Mouse (Mus musculus) hindbrain, postnatal 0 days (tissue): ENCODE measurements around the gene Selp. TPM values are rescaled to one million over a fixed set of nuclear protein-coding genes. Genes with fewer than 3 reads are reported as not detected.

Experiments used
- ATAC-seq: fragments of 200-750 bp; cut with Nextera tagmentation; 2 replicates; pipeline ENCODE4 v1.8.0; 2017; ENCODE audit warnings: mild to moderate bottlenecking, moderate TSS enrichment, moderate library complexity
- DNase-seq: peaks from one replicate; pipeline ENCODE4 v3.0.0-alpha.2; 2015; ENCODE audit warnings: low spot score
- H3K27ac ChIP-seq: fragments of 300-500 bp; sonication (generic); 2 replicates; pipeline ENCODE4 v1.5.1; 2014; ENCODE audit warnings: mild to moderate bottlenecking
- H3K27me3 ChIP-seq: fragments of 300-500 bp; sonication (generic); 2 replicates; pipeline ENCODE4 v1.6.1; 2014; ENCODE audit warnings: low read length, mixed read lengths; ENCODE audit not compliant: insufficient read depth
- H3K36me3 ChIP-seq: fragments of 300-500 bp; sonication (generic); 2 replicates; pipeline ENCODE4 v1.6.1; 2014; ENCODE audit warnings: low read length, mixed read lengths; ENCODE audit not compliant: insufficient read depth
- H3K4me1 ChIP-seq: fragments of 300-500 bp; sonication (generic); 2 replicates; pipeline ENCODE4 v1.6.1; 2014; ENCODE audit warnings: antibody characterized with exemption, low read length, mixed read lengths; ENCODE audit not compliant: insufficient read depth
- H3K4me2 ChIP-seq: fragments of 300-500 bp; sonication (generic); 2 replicates; pipeline ENCODE4 v1.6.1; 2014; ENCODE audit warnings: low read depth, mild to moderate bottlenecking, low read length, moderate library complexity, mixed read lengths
- H3K4me3 ChIP-seq: fragments of 300-500 bp; sonication (generic); 2 replicates; pipeline ENCODE4 v1.5.1; 2014; ENCODE audit warnings: low read length
- H3K9ac ChIP-seq: fragments of 300-500 bp; sonication (generic); replicated peaks from 2 replicates; pipeline ENCODE4 v1.6.1; 2014; ENCODE audit warnings: mild to moderate bottlenecking, low read length, moderate library complexity, mixed read lengths
- H3K9me3 ChIP-seq: fragments of 300-500 bp; sonication (generic); 2 replicates; pipeline ENCODE4 v1.6.1; 2016; ENCODE audit warnings: low read length, mixed read lengths
- CTCF ChIP-seq: IDR thresholded peaks from 2 replicates; pipeline ENCODE4 v1.5.1; 2016; ENCODE audit warnings: antibody characterized with exemption, control low read depth, low read depth
- WGBS: fragments of 180-500 bp; shearing (Covaris S2); extraction: QIAGEN DNeasy Blood & Tissue Kit; methylation state at CpG from one replicate; pipeline ENCODE4 v1.1.7; 2014; 5-methylcytosine and 5-hydroxymethylcytosine counted together
- polyA plus RNA-seq: library from polyadenylated mRNA; unstranded; fragments of >200 nt; fragmentation: Nextera tagmentation; extraction: Ambion mirVana; gene quantifications from 2 replicates; pipeline ENCODE4 v1.2.1, GENCODE M21; 2015
- total RNA-seq: library from RNA; depleted of rRNA; stranded (reverse); fragments of >200 nt; gene quantifications from 2 replicates; pipeline ENCODE4 v1.2.3, GENCODE M21; 2014

Selp gene
- total and polyA plus RNA-seq, 2 experiments from 2014 or later, result 0.18 TPM; not detected in 1

DNA sequence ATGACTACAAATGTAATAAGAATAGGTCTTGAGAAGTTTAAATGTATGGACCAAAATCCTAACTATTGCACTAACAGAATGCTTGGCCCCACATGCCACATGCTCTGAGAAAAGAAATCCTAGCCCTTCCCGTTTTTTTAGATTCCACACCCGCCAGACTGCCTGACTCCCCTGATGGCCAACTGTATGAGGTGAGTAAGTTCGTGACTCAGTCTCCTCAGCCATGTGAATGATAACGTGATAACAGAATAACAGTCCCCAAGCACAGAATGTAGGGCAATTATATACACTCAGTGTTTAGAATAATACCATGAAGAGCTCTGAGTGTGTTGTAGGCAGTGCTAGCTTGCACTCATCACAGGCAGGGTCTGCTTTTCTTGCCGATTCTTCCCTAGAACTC lies 784 bp upstream of the Selp start:
- no peak for ATAC-seq
- Histone ChIP-seq H3K27me3 (no peaks in the 10 kb centered on the region), H3K36me3 (no peaks in the 10 kb centered on the region), H3K4me3 (no peak overlapping the region), H3K9ac (no peak overlapping the region), H3K9me3 (no peaks in the 10 kb centered on the region), H3K27ac (no peak overlapping the region), H3K4me2 (no peak overlapping the region), H3K4me1 (no peaks in the 10 kb centered on the region)
- no peak for TF ChIP-seq CTCF
- 85% methylated on average over 5 of the region's 5 CpGs for WGBS
- DNase-seq, result no peak

DNA sequence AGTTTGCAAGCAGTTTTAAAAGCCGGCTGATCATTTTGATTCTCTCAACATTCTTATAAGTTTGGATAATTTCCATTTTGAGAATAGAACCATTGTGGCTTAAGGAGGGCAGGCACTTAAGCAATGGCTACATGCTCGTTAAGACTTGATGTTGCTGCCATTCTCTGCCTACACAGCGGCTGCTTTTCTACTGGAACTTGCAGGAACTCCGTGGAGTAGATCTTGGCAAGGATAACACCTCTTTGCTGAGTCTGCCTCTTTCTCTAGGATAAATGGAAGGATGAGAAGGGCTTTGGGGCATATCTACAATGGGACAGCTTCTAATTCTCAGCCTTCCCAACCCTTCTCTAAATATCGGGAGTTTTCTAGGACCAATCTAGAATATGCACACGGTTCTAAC lies 583 bp downstream of the Selp start:
- Histone ChIP-seq H3K36me3 (no peaks in the 10 kb centered on the region), H3K4me3 (no peak overlapping the region), H3K9ac (no peak overlapping the region), H3K4me1 (no peaks in the 10 kb centered on the region), H3K27me3 (no peaks in the 10 kb centered on the region), H3K4me2 (no peak overlapping the region), H3K9me3 (no peaks in the 10 kb centered on the region), H3K27ac (no peak overlapping the region)
- no peak for DNase-seq
- 76% methylated on average over 6 of the region's 6 CpGs for WGBS
- TF ChIP-seq CTCF, result no peak
- no peak for ATAC-seq

DNA sequence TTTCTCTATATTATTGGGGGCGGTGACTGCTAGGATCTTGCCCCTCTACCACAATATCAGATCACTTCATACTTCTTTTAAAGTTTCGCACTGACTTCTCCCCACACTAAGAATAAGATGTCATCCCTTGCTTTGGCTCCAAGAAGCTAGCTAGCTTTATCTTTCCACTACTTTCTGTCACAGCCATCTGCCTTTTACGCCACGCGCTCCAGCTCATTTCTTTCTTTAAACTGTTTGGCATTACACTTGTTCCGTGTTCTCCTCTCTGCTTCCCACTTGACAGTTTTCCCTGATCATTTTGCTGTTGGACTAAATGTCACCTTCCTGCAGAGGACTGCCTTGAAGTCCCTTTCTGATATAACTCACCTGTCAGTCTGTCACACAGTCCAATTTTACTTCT lies 2.8 kb downstream of the Selp start:
- Histone ChIP-seq H3K36me3 (no peaks in the 10 kb centered on the region), H3K4me3 (no peak overlapping the region), H3K27ac (no peak overlapping the region), H3K27me3 (no peaks in the 10 kb centered on the region), H3K4me1 (no peaks in the 10 kb centered on the region), H3K9me3 (no peaks in the 10 kb centered on the region), H3K9ac (no peak overlapping the region), H3K4me2 (no peak overlapping the region)
- ATAC-seq, result no peak
- DNase-seq, result no peak
- TF ChIP-seq CTCF, result no peak
- 86% methylated on average over 6 of the region's 6 CpGs for WGBS

DNA sequence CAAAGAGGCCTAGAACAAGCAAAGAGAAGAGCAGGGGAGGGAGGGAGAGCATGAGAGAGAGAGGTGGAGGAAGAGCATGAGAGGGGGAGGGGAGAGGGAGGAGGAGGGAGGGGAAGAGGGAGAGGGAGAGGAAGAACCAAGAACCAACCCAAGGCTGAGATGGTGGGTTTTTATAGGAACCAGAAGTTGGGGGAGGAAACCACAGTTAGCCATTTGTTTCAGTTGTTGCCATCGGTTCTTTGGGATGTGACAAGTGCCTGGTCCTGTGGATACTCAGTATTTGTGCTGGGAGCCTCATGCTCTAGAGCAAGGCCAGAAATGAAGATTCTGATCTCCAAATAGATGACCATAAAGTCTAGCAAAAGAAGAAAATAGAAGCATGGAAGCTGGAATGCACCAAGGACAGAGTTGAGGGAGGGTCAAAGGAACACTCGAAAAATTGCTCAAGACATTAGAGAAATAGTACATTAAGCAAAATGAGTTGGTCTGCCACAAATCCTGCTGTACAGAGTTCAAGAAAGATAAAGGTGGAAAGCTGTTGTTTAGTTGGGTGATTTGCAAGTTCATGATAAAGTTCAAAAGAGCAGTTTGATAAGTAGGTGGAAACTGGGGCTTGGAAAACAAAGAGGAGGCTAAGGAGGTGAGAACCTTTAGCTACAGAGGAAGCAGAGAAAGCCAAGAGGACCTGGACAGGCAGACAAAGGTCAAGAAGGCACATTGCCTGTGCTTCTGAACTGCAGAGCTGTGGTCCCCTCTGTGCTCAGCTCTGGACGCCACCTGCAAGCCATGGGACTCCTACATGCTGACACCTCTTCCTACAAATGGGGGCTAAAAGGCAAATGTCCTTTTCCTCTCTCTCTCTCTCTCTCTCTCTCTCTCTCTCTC lies 5.1 kb downstream of the Selp start:
- Histone ChIP-seq H3K27me3 (no peaks in the 10 kb centered on the region), H3K27ac (no peak overlapping the region), H3K4me2 (no peak overlapping the region), H3K4me3 (no peak overlapping the region), H3K9ac (no peak overlapping the region), H3K36me3 (no peaks in the 10 kb centered on the region), H3K9me3 (no peaks in the 10 kb centered on the region), H3K4me1 (no peaks in the 10 kb centered on the region)
- DNase-seq (no peak), ATAC-seq (no peak)
- no peak for TF ChIP-seq CTCF
- 88% methylated on average over 3 of the region's 3 CpGs for WGBS

DNA sequence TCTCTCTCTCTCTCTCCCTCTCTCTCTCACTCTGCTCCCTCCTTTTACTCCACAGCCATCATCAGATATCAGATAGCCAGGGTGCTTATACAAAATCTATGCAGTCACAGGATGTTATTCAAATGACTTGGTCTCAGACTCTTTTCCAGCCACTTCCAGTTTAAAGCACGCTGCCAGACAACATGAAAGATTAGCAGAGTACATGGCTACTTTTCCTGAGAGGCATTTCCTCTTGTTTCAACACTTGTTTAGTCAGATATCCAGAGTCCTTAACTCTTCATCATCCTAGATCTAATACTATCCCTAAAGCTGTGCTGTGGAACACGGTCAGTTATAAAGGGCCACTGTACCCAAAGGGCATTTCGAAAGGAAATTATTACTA lies 5.7 kb downstream of the Selp start:
- Histone ChIP-seq H3K4me2 (no peak overlapping the region), H3K27ac (no peak overlapping the region), H3K27me3 (no peaks in the 10 kb centered on the region), H3K9me3 (no peaks in the 10 kb centered on the region), H3K9ac (no peak overlapping the region), H3K4me3 (no peak overlapping the region), H3K4me1 (no peaks in the 10 kb centered on the region), H3K36me3 (no peaks in the 10 kb centered on the region)
- WGBS, result 91% methylated on average over 3 of the region's 3 CpGs
- no peak for TF ChIP-seq CTCF
- ATAC-seq (no peak), DNase-seq (no peak)

DNA sequence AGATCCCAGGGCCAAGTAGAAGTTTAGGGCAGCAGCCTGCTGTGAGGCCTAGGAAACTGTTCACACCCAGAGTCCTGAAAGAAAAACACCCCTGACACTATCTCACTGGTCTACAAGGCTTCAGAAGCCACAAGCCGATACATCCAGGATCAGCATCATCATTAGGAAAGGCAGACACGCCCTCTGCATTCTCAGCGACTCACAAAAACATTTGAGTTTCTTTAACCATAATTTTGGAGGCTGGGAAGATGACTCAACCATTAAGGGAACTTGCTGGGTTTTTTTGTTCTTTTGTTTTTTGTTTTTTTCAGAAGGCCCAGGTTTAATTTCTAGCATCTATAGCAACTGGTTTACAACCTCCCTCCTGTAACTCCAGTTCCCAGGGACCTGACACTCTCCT lies 8.8 kb downstream of the Selp start:
- Histone ChIP-seq H3K9me3 (no peaks in the 10 kb centered on the region), H3K4me1 (no peaks in the 10 kb centered on the region), H3K4me2 (no peak overlapping the region), H3K36me3 (no peaks in the 10 kb centered on the region), H3K4me3 (no peak overlapping the region), H3K27me3 (no peaks in the 10 kb centered on the region), H3K27ac (no peak overlapping the region), H3K9ac (no peak overlapping the region)
- DNase-seq (no peak), ATAC-seq (no peak)
- WGBS, result 74% methylated on average over 3 of the region's 3 CpGs
- TF ChIP-seq CTCF, result no peak

DNA sequence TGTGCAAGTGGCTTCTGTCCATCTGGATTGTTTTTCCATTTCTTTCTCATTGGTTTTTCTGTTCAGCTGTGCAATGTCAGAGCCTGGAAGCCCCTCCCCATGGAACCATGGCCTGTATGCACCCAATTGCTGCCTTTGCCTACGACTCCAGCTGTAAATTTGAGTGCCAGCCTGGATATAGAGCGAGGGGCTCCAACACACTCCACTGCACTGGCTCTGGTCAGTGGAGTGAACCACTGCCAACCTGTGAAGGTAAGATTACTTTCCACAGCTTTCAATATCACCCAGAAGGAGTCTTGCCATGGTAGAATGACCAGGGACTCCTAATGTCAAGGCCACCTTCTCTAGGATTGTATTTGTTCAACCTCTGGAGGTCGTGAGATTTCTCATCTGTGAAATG lies 14.9 kb downstream of the Selp start:
- TF ChIP-seq CTCF, result no peak

More for the DNA sequence above, 14.9 kb downstream of the Selp start:
- Histone ChIP-seq H3K27ac (no peak overlapping the region), H3K9me3 (no peaks in the 10 kb centered on the region), H3K4me2 (no peak overlapping the region), H3K27me3 (no peaks in the 10 kb centered on the region), H3K9ac (no peak overlapping the region), H3K4me3 (no peak overlapping the region), H3K36me3 (no peaks in the 10 kb centered on the region), H3K4me1 (no peaks in the 10 kb centered on the region)
- ATAC-seq (no peak), DNase-seq (no peak)
- WGBS, result 68% methylated on average over 3 of the region's 3 CpGs
